Mouse (Mus musculus): ENCODE results near the gene Mettl14. TPM values are rescaled to one million over a fixed set of nuclear protein-coding genes. Genes with fewer than 3 reads are reported as not detected.

Gene Mettl14
- total RNA-seq, 1 experiment from 2014 or later, result 21.2 TPM

DNA sequence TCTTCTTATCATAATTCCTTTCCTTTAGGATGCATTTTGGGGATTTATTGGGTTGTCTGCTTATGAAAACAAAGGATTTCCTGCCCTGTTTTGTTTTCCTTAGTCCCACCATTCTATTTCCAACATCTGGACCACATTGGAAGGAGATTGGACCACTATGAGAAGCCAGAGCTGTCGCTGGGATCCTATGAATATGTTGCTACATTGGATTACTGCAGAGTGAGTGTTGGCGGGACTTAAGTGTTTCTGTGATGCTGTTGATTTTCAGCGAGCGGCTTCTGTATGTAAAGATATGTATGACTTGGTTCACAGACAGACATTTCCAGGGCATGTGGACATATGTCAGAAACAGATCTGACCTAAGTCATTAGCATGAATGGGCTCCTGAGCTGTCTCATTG lies 55.7 kb downstream of the Mettl14 start:
- ATAC-seq (ENCODE audit: extremely low read depth, insufficient number of reproducible peaks, low FRiP score, poor library complexity, severe bottlenecking), result no peak

DNA sequence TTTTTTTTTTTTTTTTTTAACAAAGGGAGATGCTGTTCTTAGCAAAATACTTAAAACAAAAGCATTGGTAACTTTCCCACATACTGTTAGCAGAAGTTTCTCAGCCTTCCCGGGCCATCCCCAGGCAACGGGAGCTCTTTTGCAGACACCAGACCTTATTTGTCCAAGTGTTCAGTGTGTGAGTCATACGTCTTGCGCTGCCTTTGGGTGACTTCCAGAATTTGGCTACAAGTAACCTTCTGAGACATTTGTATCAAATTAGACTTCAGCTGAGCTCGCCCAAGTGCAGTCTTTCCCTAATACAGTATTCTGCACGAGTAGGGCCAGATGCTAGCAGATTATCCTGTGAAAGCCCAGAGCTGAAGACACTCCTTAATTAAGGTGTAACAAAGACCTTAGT lies 56.7 kb downstream of the Mettl14 start:
- no peak for ATAC-seq (ENCODE audit: extremely low read depth, insufficient number of reproducible peaks, low FRiP score, poor library complexity, severe bottlenecking)

DNA sequence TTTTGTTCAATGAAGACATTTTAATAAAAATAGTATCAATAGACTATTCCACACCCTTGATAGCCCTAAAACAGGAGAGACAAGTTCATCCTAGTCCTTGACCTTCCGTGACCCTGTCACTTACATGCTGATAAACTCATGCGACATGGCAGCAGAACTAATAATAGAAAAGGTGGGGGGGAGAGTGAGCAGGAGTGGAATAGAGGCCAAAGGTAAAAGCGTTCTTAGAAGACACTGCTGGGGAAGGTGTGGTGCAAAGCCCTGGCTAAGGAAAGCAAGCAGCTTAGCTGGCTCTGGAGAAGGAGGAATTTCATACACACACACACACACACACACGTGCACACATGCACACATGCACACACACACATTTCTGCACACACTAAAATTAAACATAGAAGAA lies 61.6 kb downstream of the Mettl14 start:
- ATAC-seq (ENCODE audit: extremely low read depth, insufficient number of reproducible peaks, low FRiP score, poor library complexity, severe bottlenecking), result no peak

DNA sequence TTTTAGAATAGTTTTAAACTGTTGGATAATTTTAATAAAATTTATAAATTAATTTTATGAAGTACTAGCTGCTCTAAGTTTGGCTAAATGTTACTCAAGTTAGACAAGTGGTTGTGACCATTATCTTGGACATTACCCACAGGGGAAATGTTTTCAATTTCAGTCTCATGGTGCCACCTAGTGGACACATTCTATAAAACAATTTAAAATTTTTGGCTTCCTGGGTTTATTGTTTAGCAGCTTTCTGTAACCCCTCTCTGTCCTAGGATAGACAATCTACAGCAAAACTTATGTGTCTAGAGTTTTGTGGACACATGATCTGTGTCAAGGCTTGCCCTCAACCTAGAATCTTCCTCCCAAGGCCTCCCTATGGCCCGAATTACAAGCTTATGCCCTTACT lies 63.8 kb downstream of the Mettl14 start:
- 0 out of 2 replicates have a peak, but pooled peaks have one; percentile 36 for ATAC-seq (ENCODE audit: extremely low read depth, insufficient number of reproducible peaks, low FRiP score, poor library complexity, severe bottlenecking)

DNA sequence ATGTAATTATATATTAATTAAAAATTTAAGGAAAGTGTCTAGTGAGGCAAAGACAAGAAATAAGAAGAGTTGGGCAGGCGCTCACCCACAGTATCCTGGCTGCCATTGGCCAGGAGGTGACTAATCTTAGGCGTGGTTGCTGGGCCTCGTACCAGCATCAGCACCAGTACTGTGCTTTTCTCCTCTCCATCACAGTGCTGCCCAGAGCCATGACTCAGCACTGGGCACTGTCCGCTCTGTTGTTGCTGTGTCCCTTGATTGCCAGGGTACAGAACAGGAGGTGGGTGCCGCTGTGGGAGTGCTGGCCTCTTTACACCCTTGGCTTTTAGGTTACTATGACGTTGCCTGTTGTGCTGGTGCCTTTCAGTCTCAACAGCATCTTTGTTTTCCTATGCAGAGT lies 64.3 kb downstream of the Mettl14 start:
- no peak for ATAC-seq (ENCODE audit: extremely low read depth, insufficient number of reproducible peaks, low FRiP score, poor library complexity, severe bottlenecking)

DNA sequence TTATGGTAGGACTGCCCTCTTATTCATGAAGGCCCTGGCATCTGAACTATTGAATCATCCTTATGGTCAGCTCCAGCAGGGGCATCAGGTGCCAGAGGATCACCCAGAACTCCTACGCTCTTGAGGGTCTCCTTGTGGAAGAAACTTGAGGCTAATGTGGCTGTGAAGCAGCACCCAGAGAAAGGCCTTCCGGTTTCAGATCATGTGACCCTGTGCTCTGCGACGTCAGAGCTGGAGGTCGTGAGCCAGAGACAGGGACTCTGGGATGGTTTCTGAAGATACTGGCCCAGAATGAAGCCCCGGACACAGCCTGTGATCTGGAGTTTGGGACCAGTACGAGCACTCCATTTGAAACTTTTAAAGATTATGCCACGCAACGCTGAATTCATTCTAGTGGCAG lies 65.6 kb downstream of the Mettl14 start:
- ATAC-seq (ENCODE audit: extremely low read depth, insufficient number of reproducible peaks, low FRiP score, poor library complexity, severe bottlenecking), result no peak

Other genes starting within 250 kb of the Mettl14 start
- 0.12 TPM in 1 of 2 replicates, not detected in the other for gene Synpo2, start 150.0 kb downstream of the Mettl14 start, total RNA-seq (2017)
- gene Sec24d, start 118.7 kb downstream of the Mettl14 start, total RNA-seq (2017), result 3.7 and 8.7 TPM in 2 replicates
- 4.2 and 5.2 TPM in 2 replicates for gene Prss12, start 60.8 kb upstream of the Mettl14 start, total RNA-seq (2017)

All from neutrophil, adult 5-6 weeks (primary cell).